Mouse (Mus musculus) gastrocnemius, postnatal 4 days (tissue): ENCODE data around the gene Tnfrsf4. TPM values are rescaled to one million over a fixed set of nuclear protein-coding genes. Genes with fewer than 3 reads are reported as not detected.

ENCODE experiments used
- DNase-seq, 2 experiments: peaks; one replicate each; pipeline ENCODE4 v3.0.0; 2021 to 2022; ENCODE audit warnings: low spot score in 2 of 2, mixed read lengths in 2 of 2
- total RNA-seq, 2 experiments: library from RNA; stranded (reverse); gene quantifications; 2 replicates each; pipeline ENCODE4 v1.2.3; 2021

The Tnfrsf4 gene
- total RNA-seq, 2 experiments from 2014 or later: 0.93 to 1.4 TPM

DNA sequence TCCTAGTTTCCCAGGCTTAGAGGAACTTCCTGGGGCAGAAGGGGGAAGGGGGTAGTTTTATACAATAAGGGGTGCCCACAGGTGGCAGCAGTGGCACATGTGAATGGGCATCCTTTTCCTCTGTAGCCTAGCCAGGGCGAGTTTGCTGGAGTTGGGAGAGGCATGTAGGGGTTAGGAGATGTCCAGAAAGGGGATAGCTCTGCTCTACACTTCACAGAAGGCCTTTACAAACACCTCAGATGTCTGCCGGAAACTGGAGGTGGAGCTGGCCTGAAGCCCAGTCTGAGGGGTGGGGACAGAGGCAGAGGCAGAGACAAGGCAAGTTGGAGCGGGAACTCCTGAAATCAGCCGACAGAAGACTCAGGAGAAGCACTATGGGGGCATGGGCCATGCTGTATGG, 12.4 kb downstream of the Tnfrsf4 start, which contains the start of gene Tnfrsf18:
Gene Tnfrsf18 (plus strand): TSS at position 152 of the 400 bp plus-strand sequence.
- DNase-seq: no peak

DNA sequence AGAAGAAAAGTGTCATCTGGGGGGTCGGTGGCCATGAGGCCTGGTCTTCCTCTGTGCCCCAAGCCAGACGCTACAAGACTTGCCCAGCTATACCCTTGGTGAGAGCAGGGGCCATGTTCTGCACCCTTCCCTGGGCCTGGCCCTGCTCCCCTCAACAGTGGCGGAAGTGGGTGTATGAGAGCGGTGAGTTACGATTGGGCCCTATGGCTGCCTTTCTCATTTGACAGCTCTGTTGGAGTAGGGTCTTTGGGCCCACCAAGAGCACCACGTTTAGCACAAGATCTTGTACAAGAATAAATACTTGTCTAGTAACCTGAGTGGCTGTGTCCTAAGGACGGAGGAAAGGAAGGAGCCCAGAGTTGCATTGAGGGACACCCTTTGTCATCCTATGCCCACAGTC, 14.9 kb downstream of the Tnfrsf4 start:
- no peak for DNase-seq

DNA sequence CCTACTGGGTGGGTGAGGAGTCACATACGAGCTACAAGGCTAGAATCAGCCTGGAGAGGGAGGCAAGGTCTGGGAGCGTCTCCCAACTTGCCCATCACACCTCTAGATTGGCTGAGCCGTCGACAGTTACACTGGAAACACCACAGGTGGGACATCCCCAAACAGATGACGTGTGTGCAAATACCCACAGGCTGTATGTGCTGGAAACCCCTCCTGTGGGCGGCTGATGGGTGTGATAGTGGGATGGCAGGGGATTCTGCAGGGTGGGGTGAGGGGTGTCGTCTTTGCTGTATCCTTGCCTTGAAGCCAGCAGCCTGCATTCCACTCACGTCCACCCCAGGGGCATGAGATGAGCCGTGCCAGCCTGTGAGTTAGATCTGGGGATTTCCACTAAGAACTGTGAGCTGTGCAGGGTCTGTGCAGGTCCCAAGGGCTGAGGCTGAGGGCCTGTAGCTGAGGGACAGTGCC, 17.0 kb downstream of the Tnfrsf4 start:
- DNase-seq: no peak

GRCm38 (mm10) chr4:156031255-156031592, 17.6 kb downstream of the Tnfrsf4 start:
- DNase-seq: no peak

DNA sequence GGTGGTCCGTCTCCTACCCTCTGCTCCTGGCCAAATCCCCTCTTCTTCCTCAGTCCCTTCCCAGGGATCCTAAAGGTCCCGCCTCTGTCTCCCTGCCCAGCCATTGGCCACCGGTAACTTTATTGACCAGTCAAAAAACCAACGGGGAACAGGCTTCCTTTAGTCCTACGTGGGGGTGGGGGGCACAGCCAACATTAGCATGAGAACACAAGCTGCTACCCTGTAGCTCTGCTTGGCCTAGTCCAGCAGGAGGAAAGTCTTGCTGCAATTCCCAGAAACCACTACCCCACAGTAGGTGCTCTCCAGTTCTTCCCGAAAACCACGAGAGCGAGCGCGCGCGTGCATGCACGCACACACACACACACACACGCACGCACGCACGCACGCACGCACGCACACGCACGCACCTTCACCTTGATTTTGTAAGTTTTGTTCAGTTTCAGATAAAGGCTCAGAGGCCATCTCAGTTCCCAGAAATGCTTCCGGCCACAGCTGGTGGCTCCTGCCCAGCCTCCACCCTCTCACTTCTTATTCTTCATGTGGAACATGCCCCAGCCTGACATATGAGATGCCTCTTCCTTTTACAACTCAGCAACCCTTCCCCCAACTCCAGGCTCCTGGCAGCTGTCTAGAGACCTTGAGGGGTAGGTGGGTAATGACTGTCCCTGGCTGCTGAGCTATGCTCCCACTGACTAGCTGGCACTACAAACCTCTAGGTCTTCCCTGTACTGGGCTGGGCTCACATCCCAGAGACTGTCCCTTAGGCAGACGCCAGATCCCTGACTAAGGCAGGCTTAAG, 18.1 kb downstream of the Tnfrsf4 start:
- DNase-seq: peak; percentile 60 to 80

DNA sequence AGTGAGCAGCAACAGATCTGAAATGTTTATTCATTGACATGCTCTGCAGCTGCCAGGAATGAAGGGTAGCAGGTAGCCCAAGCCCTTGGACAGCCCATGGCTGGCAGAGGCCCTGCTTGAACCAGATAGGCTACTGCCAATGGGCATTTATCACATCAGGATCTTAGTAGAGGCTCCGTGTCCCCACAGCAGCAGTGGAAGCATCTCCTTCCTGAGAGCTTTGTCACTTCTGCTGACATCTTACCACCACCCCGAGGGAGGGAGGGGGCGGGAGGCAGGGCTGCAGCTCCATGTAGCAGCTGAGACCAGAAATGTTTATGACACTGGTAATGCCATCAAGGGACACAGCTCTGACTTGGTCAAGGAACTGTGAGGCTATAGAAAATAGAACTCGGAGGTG, 19.2 kb downstream of the Tnfrsf4 start:
- no peak for DNase-seq

GRCm38 (mm10) chr4:156033476-156034119, 20.0 kb downstream of the Tnfrsf4 start:
- peak in 1 of 2 experiments; percentile 37 for DNase-seq

- no peak for DNase-seq
Measured at GRCm38 (mm10) chr4:156034301-156034700, 20.7 kb downstream of the Tnfrsf4 start.

- no peak for DNase-seq
Measured at GRCm38 (mm10) chr4:156034901-156035300, 21.3 kb downstream of the Tnfrsf4 start.

DNA sequence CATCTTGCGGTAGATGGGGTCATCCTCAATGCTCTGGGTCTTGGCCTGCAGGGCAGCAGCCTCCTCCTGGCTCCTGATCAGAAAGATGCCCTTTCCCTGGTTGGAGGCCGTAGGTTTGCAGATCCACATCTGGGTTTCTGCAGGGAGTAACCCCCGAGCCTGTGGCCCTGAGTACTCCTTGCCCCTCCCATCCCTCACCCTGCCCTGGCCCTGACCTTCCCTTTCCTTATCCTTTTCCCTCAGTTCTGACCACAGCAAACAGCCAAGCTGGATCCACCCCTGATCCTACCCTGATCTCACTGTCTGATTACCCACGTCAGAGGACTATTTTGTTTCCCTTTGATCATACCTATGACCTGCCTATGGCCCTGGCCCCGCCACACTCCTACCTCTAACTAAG, 31.1 kb downstream of the Tnfrsf4 start:
- DNase-seq: no peak

DNA sequence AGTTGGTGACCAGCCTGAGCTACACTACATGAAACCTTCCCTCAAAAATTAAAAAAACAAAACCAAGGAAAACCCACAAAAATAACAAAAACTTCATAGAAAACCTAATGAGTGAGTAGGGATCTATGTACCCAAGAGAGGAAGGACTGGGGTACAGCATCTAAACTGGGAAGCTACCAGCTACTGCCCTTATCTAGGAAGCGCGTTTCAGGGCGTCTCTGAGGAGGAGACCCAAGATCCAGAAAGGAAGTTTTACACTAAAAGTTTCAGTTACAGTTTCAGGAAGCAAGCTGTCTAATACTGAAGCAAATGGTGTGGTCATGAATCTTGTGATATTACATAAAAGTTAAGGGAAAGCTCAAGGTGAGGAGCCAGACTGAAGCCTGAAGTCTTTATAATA, 36.1 kb downstream of the Tnfrsf4 start:
- no peak for DNase-seq

- no peak for DNase-seq
Measured at GRCm38 (mm10) chr4:156050391-156050980, 36.8 kb downstream of the Tnfrsf4 start.

DNA sequence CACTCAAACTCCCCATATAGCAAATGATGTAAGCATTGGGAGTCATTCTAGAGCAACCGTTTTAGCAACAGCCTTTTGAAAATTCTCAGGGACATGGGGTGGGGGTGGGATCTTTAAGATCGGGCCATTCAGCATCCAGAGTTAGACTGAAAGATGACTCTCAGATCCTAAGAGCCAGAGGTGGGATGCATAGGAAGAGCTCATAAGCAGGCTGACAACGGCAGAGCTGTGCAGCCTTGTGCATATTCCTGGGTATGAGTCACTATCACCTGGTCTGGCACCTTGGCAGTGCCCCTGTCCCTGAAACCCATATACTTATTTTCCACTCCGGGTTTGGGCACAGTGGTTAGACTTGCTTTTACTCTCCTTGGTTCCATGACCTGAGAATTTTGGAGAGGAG, 39.5 kb downstream of the Tnfrsf4 start:
- DNase-seq: no peak

GRCm38 (mm10) chr4:156054130-156054529, 40.5 kb downstream of the Tnfrsf4 start:
- no peak for DNase-seq

DNA sequence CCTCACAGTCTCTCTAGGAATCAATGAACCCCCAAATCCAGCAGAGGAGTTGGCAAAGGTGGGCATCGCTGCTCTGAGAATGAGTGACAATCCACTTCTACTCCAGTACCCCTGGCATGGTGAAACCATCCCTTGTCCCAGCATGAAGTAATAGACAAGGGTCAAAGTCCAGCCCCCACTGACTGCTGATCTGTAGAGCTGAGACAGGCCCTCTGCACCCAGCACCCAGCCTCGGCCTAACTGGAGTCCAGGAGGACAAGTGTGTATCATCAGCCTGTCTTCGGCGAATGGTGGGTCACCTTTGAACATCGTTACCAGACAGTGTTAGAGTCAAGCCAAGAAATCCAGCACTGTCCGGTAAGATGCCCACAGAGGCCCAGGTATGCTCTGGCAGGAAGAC, 41.0 kb downstream of the Tnfrsf4 start:
- DNase-seq: no peak

DNA sequence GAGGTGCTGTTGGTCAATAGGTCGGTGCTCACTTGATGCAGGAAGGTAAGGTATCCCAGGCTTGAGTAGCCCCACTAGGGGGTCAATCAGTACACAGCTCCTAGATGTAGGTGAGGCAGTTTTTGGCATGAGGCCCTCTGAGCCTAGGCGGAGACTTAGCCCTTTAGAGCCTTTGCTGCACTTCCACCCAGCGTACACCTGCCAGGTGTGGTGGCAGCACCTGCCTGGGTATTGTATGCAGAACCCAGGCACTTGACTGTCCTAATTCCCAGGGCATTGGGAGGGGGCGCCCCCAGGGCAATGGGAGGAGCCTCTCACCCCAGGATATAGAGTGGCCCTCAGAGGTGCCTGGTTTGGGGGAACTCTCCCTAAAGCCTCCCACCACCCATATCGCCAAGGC, 41.5 kb downstream of the Tnfrsf4 start:
- no peak for DNase-seq

GRCm38 (mm10) chr4:156057702-156058101, 44.1 kb downstream of the Tnfrsf4 start:
- DNase-seq: no peak

DNA sequence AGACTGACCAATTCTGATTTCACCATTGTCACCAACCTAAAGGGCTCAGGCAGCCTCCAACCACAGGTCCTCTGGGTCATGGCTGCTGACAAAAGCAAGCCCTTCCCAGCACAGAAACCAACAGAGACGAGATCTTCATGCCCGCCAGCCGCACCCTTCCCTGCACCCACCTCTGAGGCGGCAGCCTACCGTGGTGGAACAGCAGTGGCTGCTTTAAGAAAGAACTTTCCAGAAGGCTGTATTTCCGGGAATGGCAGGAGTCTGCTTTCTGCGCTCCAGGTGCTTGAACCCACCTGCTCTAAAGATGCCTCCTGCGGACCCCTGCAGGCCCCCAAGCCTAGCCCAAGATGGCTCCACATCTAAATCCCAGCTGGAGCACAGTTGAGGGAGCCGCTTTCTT, 45.2 kb downstream of the Tnfrsf4 start:
- no peak for DNase-seq

- DNase-seq: no peak
Measured at GRCm38 (mm10) chr4:156059261-156059660, 45.6 kb downstream of the Tnfrsf4 start, which contains the start of gene Ttll10. Gene Ttll10, minus strand, starts transcription at chr4:156059414.

GRCm38 (mm10) chr4:156059713-156060112, 46.1 kb downstream of the Tnfrsf4 start:
- DNase-seq: no peak

GRCm38 (mm10) chr4:156063861-156064509, 50.3 kb downstream of the Tnfrsf4 start:
- DNase-seq: no peak

DNA sequence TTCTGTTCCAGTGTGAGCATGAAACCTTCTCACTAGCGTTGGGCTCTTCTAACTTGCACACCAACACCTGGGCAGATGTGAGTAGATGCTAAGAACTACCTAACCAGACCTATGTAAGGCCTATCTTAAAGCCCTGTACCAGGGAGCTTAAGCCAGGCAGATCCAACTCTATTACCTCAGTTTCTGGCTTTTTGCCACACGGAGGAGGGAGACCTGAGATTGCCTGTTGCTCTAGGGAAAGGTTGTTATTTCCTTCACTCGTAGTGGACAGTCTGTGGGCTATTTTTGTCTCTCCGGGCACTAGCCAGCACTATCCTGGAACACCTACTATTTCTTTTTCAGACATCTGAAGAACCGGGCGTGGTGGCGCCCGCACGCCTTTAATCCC, 50.9 kb downstream of the Tnfrsf4 start:
- DNase-seq: no peak
